Mouse (Mus musculus) myocyte (in vitro differentiated cells): ENCODE measurements around the gene Twf1. TPM values are rescaled to one million over a fixed set of nuclear protein-coding genes. Genes with fewer than 3 reads are reported as not detected.
A peak's percentile ranks its signal among the peaks of the same experiment; 100 is the strongest.

Source experiments
- H3K27me3 ChIP-seq: one replicate; pipeline ENCODE4 v1.6.1; 2011; ENCODE audit not compliant: control insufficient read depth, insufficient read depth, insufficient read length
- H3K36me3 ChIP-seq: one replicate; pipeline ENCODE4 v1.6.1; 2011; ENCODE audit not compliant: control insufficient read depth, insufficient read depth
- H3K4me2 ChIP-seq: one replicate; pipeline ENCODE4 v1.6.1; 2011; ENCODE audit warnings: low read depth, control low read depth
- H3K4me3 ChIP-seq: one replicate; pipeline ENCODE4 v1.5.1; 2011; ENCODE audit warnings: mild to moderate bottlenecking, control low read depth, moderate library complexity
- H3K79me2 ChIP-seq: one replicate; pipeline ENCODE4 v1.6.1; 2011; ENCODE audit not compliant: control insufficient read depth, insufficient read depth
- H3ac ChIP-seq: one replicate; pipeline ENCODE4 v1.6.1; 2011; ENCODE audit not compliant: control insufficient read depth, insufficient read length
- CEBPB ChIP-seq: IDR thresholded peaks from 2 replicates; pipeline ENCODE4 v1.6.1; 2011; ENCODE audit warnings: mild to moderate bottlenecking, moderate library complexity; ENCODE audit not compliant: poor library complexity, insufficient read depth, severe bottlenecking
- E2F4 ChIP-seq: IDR thresholded peaks from one replicate; pipeline ENCODE4 v1.6.1; 2011; ENCODE audit warnings: mild to moderate bottlenecking, control low read depth, moderate library complexity; ENCODE audit not compliant: insufficient read depth
- MAX ChIP-seq: IDR thresholded peaks from one replicate; pipeline ENCODE4 v1.6.1; 2011; ENCODE audit warnings: low read depth, mild to moderate bottlenecking, control low read depth
- MYOD1 ChIP-seq, 3 experiments: IDR thresholded peaks; one replicate each; pipeline ENCODE4 v1.6.1; 2011; ENCODE audit warnings: control low read depth in 2 of 3, low read depth in 2 of 3, mild to moderate bottlenecking in 2 of 3, moderate library complexity in 1 of 3; ENCODE audit not compliant: insufficient read length in 2 of 3, control insufficient read depth in 1 of 3
- MYOG ChIP-seq, 3 experiments: IDR thresholded peaks; one replicate each; pipeline ENCODE4 v1.6.1; 2011; ENCODE audit warnings: control low read depth in 2 of 3, low read depth in 2 of 3, mild to moderate bottlenecking in 2 of 3; ENCODE audit not compliant: insufficient read length in 2 of 3, control insufficient read depth in 1 of 3, insufficient read depth in 1 of 3
- POLR2A ChIP-seq: IDR thresholded peaks from one replicate; pipeline ENCODE4 v1.6.1; 2011; ENCODE audit warnings: low read depth, mild to moderate bottlenecking, control low read depth, moderate library complexity; ENCODE audit not compliant: insufficient read length
- POLR2AphosphoS2 ChIP-seq: IDR thresholded peaks from one replicate; pipeline ENCODE4 v1.6.1; 2011; ENCODE audit warnings: low read depth, control low read depth; ENCODE audit not compliant: insufficient read length
- REST ChIP-seq: IDR thresholded peaks from one replicate; pipeline ENCODE4 v1.6.1; 2011; ENCODE audit warnings: mild to moderate bottlenecking, control low read depth, moderate library complexity; ENCODE audit not compliant: insufficient read depth, insufficient read length
- SRF ChIP-seq: IDR thresholded peaks from one replicate; pipeline ENCODE4 v1.6.1; 2011; ENCODE audit warnings: low read depth; ENCODE audit not compliant: control insufficient read depth, insufficient read length
- TCF12 ChIP-seq: IDR thresholded peaks from one replicate; pipeline ENCODE4 v1.6.1; 2011; ENCODE audit warnings: mild to moderate bottlenecking, control low read depth; ENCODE audit not compliant: poor library complexity, insufficient read depth, severe bottlenecking
- TCF3 ChIP-seq: IDR thresholded peaks from one replicate; pipeline ENCODE4 v1.6.1; 2011; ENCODE audit warnings: low read depth, control low read depth; ENCODE audit not compliant: insufficient read length
- USF1 ChIP-seq: IDR thresholded peaks from one replicate; pipeline ENCODE4 v1.6.1; 2011; ENCODE audit warnings: low read depth, mild to moderate bottlenecking, control low read depth, moderate library complexity
- polyA plus RNA-seq: library from polyadenylated mRNA; unstranded; fragments of >200 nt; fragmentation: generic; extraction: Trizol; gene quantifications from one replicate; pipeline ENCODE4 v1.2.1, GENCODE M21; 2012; ENCODE audit warnings: missing spikeins

Gene Twf1
- polyA plus RNA-seq: 28.6 TPM

- Histone ChIP-seq H3K36me3 (peaks cover 21% of the 10 kb centered on the region), H3K27me3 (no peaks in the 10 kb centered on the region), H3K79me2 (peaks cover 36% of the 10 kb centered on the region), H3ac (peak within 1 kb of the TSS; percentile 83), H3K4me2 (peak within 1 kb of the TSS; percentile 83), H3K4me3 (peak within 1 kb of the TSS; percentile 53)
- no peak for TF ChIP-seq TCF12
- TF ChIP-seq POLR2A: peak; percentile 92
- no peak for TF ChIP-seq E2F4
- TF ChIP-seq SRF: peak; percentile 81
- no peak for TF ChIP-seq MYOG (IDR thresholded peaks at IDR 0.05; ENCODE audit: control insufficient read depth in 1 of 3, insufficient read depth in 1 of 3, insufficient read length in 2 of 3, low read depth in 2 of 3)
- no peak for TF ChIP-seq MYOD1 (IDR thresholded peaks at IDR 0.05; ENCODE audit: control insufficient read depth in 1 of 3, insufficient read length in 2 of 3, low read depth in 2 of 3)
- TF ChIP-seq POLR2AphosphoS2: peak; percentile 93
- no peak for TF ChIP-seq TCF3
These were observed at the start of gene Twf1 for GRCm38 (mm10) chr15:94589219-94590075. TSS of gene Twf1 (minus strand) at chr15:94589889.

- Histone ChIP-seq H3K4me2 (no peak overlapping the region), H3K79me2 (no peaks in the 10 kb centered on the region), H3K36me3 (no peaks in the 10 kb centered on the region), H3K27me3 (no peaks in the 10 kb centered on the region), H3ac (no peak overlapping the region), H3K4me3 (no peak overlapping the region)
- TF ChIP-seq POLR2A (no peak), E2F4 (no peak), SRF (no peak), MYOD1 (IDR thresholded peaks at IDR 0.05; ENCODE audit: control insufficient read depth in 1 of 3, insufficient read length in 2 of 3, low read depth in 2 of 3) (no peak), TCF12 (no peak), TCF3 (no peak), MYOG (IDR thresholded peaks at IDR 0.05; ENCODE audit: control insufficient read depth in 1 of 3, insufficient read depth in 1 of 3, insufficient read length in 2 of 3, low read depth in 2 of 3) (no peak), CEBPB (no peak), USF1 (no peak), REST (no peak), MAX (no peak), POLR2AphosphoS2 (no peak)
These were observed 49.4 kb upstream of the Twf1 start for GRCm38 (mm10) chr15:94639126-94639525.

- H3K79me2 ChIP-seq: no peaks in the 10 kb centered on the region
- H3K27me3 ChIP-seq: no peaks in the 10 kb centered on the region
- no peak overlapping the region for H3ac ChIP-seq
- H3K36me3 ChIP-seq: no peaks in the 10 kb centered on the region
- H3K4me2 ChIP-seq: no peak overlapping the region
- H3K4me3 ChIP-seq: no peak overlapping the region
- TF ChIP-seq TCF12 (no peak), CEBPB (no peak), TCF3 (no peak), POLR2AphosphoS2 (no peak), MYOD1 (IDR thresholded peaks at IDR 0.05; ENCODE audit: control insufficient read depth in 1 of 3, insufficient read length in 2 of 3, low read depth in 2 of 3) (no peak), MAX (no peak), POLR2A (no peak), REST (no peak), USF1 (no peak), SRF (no peak), E2F4 (no peak), MYOG (IDR thresholded peaks at IDR 0.05; ENCODE audit: control insufficient read depth in 1 of 3, insufficient read depth in 1 of 3, insufficient read length in 2 of 3, low read depth in 2 of 3) (no peak)
These were observed 48.5 kb upstream of the Twf1 start for GRCm38 (mm10) chr15:94638207-94638606.

- TF ChIP-seq REST (no peak), TCF12 (no peak), SRF (no peak), MYOG (IDR thresholded peaks at IDR 0.05; ENCODE audit: control insufficient read depth in 1 of 3, insufficient read depth in 1 of 3, insufficient read length in 2 of 3, low read depth in 2 of 3) (peak in 1 of 3 experiments; percentile 36), MYOD1 (IDR thresholded peaks at IDR 0.05; ENCODE audit: control insufficient read depth in 1 of 3, insufficient read length in 2 of 3, low read depth in 2 of 3) (peak in 2 of 3 experiments; percentile 20 to 49), POLR2A (no peak), MAX (no peak), POLR2AphosphoS2 (no peak), CEBPB (no peak), TCF3 (no peak)
- Histone ChIP-seq H3K27me3 (no peaks in the 10 kb centered on the region), H3K4me2 (peak overlapping the region; percentile 27), H3K36me3 (no peaks in the 10 kb centered on the region), H3ac (no peak overlapping the region), H3K4me3 (no peak overlapping the region), H3K79me2 (no peaks in the 10 kb centered on the region)
These were observed 44.8 kb upstream of the Twf1 start for GRCm38 (mm10) chr15:94634524-94634923.
